Mouse (Mus musculus): ENCODE results near the gene Tapbp.
"Not testable (repeated sequence)": the region's sequence is repeated elsewhere in the genome, so short reads cannot be mapped to it uniquely, and the experiment has no call there.

Gene Tapbp

GRCm38 (mm10) chr17:33915671-33916250 lies at the start of gene Tapbp, which contains the start of gene Zbtb22:
Tapbp (plus strand) TSS chr17:33915899.
Zbtb22 (plus strand) TSS chr17:33915904.
- DNase-seq (ENCODE audit: low read depth, low spot score), result peak; percentile 100

DNA sequence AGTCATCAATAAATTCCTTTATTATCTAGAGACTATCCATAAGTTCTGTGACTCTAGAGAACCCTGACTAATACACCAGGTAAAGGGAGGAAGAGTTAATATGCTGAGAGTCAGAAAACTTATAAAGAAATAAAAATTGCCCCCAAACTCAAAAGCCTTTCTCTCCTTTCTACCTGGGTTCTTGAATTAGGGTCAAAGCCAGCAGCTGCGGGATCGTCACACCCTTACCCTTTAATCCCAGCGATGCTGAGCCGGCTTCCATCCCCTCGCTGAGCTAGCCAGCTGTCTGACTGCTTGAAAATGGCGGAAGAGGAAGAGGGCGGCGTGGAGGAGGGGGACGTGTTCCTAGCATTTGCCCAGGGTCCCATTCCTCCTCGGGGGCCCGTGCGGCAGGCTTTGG lies 42.2 kb upstream of the Tapbp start, which contains the start of gene Gm7029:
TSS of gene Gm7029 (plus strand) at position 301 of the 400 bp plus-strand sequence.
- not testable (repeated sequence) for DNase-seq (ENCODE audit: low read depth, low spot score)

DNA sequence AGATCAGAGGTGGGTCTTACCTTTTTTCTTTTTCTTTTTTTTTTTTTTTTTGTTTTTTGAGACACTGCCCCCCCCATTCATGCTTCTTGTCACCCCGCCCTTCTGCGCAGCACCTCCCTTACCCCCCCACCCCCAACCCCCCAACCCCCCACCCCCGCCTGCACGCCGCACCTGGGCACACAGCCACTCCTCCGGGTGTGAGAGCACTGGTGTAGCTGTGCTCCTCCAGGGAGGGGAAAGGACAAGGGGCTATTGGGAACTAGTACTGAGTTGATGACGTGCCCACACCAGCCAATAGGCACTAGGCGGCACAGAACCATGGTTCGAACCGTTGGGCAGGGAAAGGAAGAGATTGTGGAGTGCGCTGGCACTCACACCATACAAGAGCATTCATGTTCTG lies 41.3 kb upstream of the Tapbp start:
- DNase-seq (ENCODE audit: low read depth, low spot score), result no peak

DNA sequence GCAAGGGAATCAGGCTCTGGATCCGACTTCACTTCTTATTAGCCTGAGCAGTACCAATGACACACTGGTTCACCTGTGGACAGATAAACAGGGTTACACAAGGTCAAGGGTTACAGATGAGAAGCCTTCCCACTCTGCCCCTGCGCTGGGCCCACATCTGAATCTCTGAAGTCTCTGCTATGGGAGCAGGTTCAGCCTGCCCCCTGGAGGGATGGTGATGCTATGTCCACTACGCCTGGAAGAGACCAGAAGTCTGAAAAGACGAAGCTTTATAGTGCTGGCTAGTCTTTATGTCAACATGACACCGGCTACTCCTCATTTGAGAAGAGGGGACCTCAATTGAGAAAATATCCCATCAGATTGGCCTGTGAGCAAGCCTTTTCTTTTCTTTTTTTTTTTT lies 39.9 kb upstream of the Tapbp start:
- not testable (repeated sequence) for DNase-seq (ENCODE audit: low read depth, low spot score)

DNA sequence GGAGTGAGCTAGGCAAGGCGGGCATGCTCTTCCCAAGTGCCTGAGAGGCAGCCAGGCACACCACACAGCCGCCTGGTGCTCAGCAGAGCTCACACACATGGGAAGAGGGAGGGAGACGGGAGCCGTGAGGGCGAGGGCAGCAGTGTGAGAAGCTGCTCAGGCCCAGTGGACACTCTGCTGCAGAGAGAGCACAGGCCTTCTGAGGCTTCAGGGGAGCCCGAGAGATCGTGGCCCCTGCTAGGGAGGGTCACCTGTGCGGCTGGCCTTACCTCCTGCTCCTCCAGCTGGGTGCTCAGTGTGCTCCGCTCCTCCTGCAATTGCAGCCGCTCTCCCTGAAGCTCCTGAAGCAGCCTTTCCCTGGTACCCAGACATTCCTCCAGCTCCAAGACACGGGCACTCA lies 31.4 kb upstream of the Tapbp start:
- DNase-seq (ENCODE audit: low read depth, low spot score), result not testable (repeated sequence)

GRCm38 (mm10) chr17:33887802-33888201 lies 27.9 kb upstream of the Tapbp start:
- DNase-seq (ENCODE audit: low read depth, low spot score), result not testable (repeated sequence)

- not testable (repeated sequence) for DNase-seq (ENCODE audit: low read depth, low spot score)
These were observed 27.5 kb upstream of the Tapbp start for GRCm38 (mm10) chr17:33888230-33888629.

DNA sequence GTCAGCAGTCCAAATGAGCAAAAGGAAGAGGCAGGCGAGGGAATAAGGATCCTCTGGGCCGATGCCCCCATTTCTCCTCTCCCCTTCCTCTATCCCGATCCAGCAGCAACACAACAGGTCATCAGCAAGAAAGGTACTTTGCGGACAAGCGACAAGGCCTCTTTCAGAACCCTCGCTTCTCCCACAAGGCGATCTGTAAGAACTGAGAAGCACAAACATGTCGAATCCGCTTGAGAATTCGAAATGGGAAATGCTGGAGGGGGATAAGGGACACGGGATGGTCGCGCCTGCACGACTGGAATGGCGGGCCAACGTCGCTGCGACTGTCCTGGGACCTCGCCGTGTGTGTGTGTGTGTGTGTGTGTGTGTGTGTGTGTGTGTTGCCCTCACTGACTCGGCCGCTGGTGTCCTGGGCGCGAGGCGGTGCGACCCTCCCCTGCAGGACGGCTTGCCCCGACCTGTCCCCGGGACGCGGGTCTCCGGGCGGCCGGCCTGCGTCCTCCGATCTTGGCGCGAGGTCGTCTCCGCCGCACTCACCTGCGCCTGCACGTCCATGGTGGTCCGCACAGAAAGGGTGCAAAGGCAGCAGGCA lies 25.7 kb upstream of the Tapbp start:
- DNase-seq (ENCODE audit: low read depth, low spot score), result not testable (repeated sequence)

- DNase-seq (ENCODE audit: low read depth, low spot score), result peak; percentile 100
These were observed 25.1 kb upstream of the Tapbp start, which contains the start of gene Kifc1 for GRCm38 (mm10) chr17:33890533-33891059. Kifc1 (minus strand) TSS chr17:33890661.

DNA sequence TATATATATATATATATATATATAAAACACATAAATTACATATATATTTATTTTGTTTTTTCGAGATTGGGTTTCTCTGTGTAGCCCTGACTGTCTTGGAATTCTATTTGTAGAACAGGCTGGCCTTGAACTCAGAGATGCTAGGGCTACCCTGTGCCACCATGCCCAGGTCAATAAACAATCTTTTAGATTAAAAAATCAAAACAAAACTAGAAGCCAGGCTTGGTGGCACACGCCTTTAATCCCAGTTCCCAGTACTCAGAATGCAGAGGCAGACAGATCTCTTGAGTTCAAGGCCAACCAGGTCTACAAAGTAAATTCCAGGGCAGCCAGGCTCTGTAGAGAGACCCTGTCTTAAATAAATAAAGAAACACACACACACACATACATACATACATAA lies 24.3 kb upstream of the Tapbp start:
- no peak for DNase-seq (ENCODE audit: low read depth, low spot score)

DNA sequence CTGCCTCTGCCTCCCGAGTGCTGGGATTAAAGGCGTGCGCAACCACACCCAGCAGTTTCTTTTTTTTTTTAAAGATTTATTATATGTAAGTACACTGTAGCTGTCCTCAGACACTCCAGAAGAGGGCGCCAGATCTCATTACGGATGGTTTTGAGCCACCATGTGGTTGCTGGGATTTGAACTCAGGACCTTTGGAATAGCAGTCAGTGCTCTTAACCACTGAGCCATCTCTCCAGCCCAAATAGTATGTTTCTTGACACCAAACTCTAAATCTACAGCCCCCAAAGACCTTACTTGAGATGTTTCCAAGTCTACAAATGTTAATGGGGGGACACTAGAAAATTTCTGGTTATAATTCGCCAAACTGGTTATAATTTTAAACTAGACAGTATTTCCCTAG lies 23.8 kb upstream of the Tapbp start:
- DNase-seq (ENCODE audit: low read depth, low spot score), result not testable (repeated sequence)

GRCm38 (mm10) chr17:33892429-33892828 lies 23.3 kb upstream of the Tapbp start:
- no peak for DNase-seq (ENCODE audit: low read depth, low spot score)

- not testable (repeated sequence) for DNase-seq (ENCODE audit: low read depth, low spot score)
These were observed 22.7 kb upstream of the Tapbp start for GRCm38 (mm10) chr17:33893011-33893410.

- peak; percentile 81 for DNase-seq (ENCODE audit: low read depth, low spot score)
These were observed 18.4 kb upstream of the Tapbp start for GRCm38 (mm10) chr17:33897114-33897794.

GRCm38 (mm10) chr17:33898193-33898592 lies 17.5 kb upstream of the Tapbp start:
- peak; percentile 48 for DNase-seq (ENCODE audit: low read depth, low spot score)

DNA sequence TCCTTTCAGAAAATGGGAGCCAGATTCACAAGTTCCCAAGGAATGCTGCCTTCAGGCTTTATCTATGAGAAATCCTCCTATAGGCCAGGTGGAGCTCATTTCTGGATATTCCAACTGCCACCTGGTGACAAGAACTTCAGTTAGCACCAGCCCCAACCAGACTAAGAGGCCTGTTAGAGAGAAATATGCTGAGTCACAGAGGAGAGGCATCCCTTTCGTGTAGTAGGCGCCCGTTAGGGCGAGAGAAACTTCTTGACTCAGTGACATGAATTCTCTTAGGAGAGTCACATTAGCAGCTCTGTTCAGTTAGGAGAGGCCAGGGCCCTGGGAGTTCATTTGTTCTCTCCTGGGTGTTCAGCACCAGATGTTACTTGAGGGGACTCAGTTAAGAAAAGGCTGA lies 16.1 kb upstream of the Tapbp start:
- no peak for DNase-seq (ENCODE audit: low read depth, low spot score)

DNA sequence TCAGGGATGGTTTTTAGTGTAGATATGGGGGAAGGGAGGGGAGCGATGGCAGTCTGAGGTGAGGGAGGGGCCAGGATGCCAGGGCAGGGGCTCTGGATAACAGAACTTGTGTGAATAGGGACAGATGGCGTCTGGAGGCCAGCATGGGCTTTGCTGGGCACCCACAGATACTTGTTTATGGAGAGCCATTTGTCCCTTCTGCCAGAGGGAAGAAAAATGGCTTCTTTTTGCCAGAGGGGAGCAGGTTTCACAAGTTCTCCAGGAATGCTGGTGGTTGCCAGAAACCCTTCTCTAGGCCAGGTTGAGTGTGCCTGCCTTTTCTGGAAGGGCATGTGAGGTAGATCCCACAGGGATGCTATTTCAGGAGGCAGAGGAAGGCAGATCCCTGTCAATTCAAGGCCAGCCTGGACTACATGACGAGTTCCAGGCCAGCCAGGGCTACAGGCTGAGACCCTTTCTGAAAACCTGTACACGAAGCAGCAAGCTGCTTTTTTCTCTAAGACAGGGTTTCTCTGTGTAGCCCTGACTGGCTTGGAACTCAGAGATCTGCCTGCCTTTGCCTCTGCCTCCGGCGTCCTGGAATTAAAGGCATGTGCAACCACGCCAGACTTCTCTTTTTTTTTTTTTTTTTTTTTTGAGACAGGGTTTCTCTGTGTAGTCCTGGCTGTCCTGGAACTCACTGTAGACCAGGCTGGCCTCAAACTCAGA lies 15.3 kb upstream of the Tapbp start:
- peak; percentile 20 for DNase-seq (ENCODE audit: low read depth, low spot score)

GRCm38 (mm10) chr17:33900989-33901314 lies 14.7 kb upstream of the Tapbp start:
- DNase-seq (ENCODE audit: low read depth, low spot score), result no peak

DNA sequence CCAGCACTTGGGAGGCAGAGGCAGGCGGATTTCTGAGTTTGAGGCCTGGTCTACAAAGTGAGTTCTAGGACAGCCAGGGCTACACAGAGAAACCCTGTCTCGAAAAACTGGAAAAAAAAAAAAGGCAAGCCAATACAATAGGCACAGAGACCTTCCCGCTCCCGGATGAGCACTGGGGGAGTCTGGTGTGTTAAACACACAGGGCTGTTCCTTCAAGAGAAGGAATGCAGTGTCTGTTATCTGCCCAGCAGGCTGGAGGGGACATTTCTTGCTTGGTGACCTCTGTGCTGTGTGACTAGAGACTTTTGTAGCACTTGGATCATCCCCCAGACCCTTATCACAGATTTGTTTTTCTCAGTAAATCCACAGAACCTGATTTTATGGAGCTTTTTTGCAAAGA lies 14.0 kb upstream of the Tapbp start:
- no peak for DNase-seq (ENCODE audit: low read depth, low spot score)

GRCm38 (mm10) chr17:33902079-33902478 lies 13.6 kb upstream of the Tapbp start:
- DNase-seq (ENCODE audit: low read depth, low spot score), result no peak

DNA sequence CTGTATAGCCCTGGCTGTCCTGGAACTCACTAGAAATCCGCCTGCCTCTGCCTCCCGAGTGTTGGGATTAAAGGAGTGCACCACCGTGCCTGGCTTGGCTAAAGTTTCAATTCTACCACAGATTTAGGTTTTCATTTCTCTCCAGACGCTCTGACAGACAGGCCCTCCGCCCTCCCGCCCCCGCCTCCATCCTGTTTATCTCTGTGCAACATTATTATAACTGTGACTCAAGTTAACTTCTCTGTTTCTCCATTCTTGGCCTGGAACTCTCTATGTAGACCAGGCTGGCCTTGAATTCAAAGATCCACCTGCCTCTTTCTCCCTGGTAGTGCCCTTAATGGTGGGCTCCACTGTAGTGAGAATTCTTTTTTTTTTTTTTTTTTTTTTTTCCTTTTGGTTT lies 13.2 kb upstream of the Tapbp start:
- DNase-seq (ENCODE audit: low read depth, low spot score), result no peak

All from brain, adult 2 months (tissue).